Mouse (Mus musculus) left cerebral cortex, adult 18-20 months (tissue): ENCODE data around the gene Olfr1090. TPM values are rescaled to one million over a fixed set of nuclear protein-coding genes. Genes with fewer than 3 reads are reported as not detected.

Source experiments
- DNase-seq, 2 experiments: peaks; one replicate each; pipeline ENCODE4 v3.0.0; 2021 to 2022; ENCODE audit warnings: low spot score in 2 of 2, mixed read lengths in 1 of 2
- long read RNA-seq, 2 experiments: library from polyadenylated mRNA; stranded (forward); transcript quantifications; one replicate each; pipeline ENCODE4 v2.0.0; 2021
- total RNA-seq, 2 experiments: library from RNA; stranded (reverse); gene quantifications; 2 replicates each; pipeline ENCODE4 v1.2.3; 2021

The Olfr1090 gene
- not detected for total RNA-seq
- long read RNA-seq, experiment 1, result 0 reads
- long read RNA-seq, experiment 2, result 0 reads

DNA sequence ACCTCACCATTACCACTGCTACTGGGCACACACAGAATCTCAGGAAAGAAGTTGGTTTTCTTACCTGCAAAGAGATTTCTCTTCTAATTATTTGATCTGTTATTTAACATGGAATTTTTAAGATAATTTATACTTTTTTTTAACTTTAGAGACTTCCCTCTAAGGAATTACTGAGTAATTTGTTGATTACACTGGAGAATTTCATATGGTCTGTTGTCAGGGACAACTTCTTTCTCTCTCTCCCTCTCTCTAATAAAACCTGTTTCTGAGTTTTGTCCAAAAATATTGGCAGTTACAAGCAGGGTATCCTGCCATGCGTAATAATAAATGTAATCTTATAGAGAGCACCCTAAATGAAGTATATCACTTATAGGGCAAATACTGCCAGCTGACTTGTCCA, at the start of gene Olfr1090:
Olfr1090 (minus strand) TSS at position 101 of the 400 bp plus-strand sequence.
- no peak for DNase-seq

DNA sequence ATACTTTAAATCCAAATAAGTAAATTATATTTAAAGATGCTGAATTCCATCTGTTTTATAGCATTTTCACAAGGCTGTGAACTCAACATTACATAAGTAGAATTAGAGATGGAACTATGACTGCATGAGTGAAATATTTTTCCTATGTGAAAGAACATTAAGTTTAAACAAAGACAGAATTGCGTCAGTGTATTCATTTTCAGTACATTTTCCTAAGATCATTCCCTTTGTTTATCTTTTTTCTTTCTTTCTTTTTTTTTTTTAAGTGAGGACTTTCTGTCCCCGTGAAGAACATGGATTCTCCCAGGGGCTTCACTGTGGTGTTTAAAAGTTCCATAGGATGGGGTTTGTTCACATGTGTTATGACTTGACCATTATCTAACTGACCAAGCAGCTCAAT, 23.4 kb upstream of the Olfr1090 start, which contains the start of gene Olfr1093:
Olfr1093 (plus strand) TSS at position 301 of the 400 bp plus-strand sequence.
- DNase-seq, result no peak

DNA sequence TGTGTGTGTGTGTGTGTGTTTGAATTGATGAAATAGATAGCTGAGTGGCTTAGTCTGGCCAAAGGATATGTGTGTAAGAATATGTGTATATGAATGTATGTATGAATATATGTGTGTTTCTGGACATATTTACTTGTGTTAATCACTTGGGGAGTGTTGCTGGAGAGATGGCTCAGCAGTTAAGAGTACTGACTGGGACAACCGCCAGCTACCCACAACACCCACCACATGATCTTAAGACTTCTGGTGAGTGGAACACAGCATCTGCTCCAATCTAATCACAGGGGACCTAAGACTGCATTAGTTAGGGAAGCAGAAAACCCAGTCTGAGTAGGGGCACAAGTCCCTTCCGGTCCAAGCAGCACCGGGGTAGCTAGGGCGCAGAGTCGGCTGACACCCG, 2.3 kb upstream of the Olfr1090 start:
- peak in 1 of 2 experiments; percentile 21 for DNase-seq

DNA sequence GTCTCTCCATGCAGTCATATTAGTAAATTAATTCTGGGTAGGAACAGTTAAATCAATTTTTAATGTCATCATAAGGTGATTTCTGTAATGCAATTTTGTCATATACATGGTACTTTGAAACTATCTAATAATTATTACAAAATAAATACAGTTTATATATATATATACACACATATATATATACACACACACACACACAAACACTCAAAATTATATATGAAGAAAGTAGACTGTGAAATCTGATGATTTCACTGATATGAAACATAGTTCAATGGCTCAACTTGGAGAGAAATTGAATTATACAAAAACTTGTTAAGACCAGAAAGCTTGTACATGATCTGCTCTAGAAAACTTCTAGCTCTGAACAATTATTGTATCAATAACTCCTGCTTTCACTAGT, 25.2 kb downstream of the Olfr1090 start, which contains the start of gene Olfr1089:
Olfr1089 (minus strand) TSS at position 101 of the 400 bp plus-strand sequence.
- DNase-seq, result no peak

Other genes with a start within 250 kb of the Olfr1090 start
- gene Olfr1079, start 216.5 kb downstream of the Olfr1090 start, total RNA-seq, result not detected
- not detected for gene Olfr1080, start 200.8 kb downstream of the Olfr1090 start, total RNA-seq
- gene Olfr1082, start 160.0 kb downstream of the Olfr1090 start, total RNA-seq, result not detected
- gene Olfr1084, start 119.3 kb downstream of the Olfr1090 start, total RNA-seq, result not detected
- not detected for gene Olfr1085, start 97.0 kb downstream of the Olfr1090 start, total RNA-seq
- gene Olfr1086, start 78.9 kb downstream of the Olfr1090 start, total RNA-seq, result not detected
- not detected for gene Olfr1087, start 60.6 kb downstream of the Olfr1090 start, total RNA-seq
- not detected for gene Olfr1089, start 25.3 kb downstream of the Olfr1090 start, total RNA-seq
- not detected for gene Olfr1093, start 23.5 kb upstream of the Olfr1090 start, total RNA-seq
- not detected for gene Olfr141, start 51.0 kb upstream of the Olfr1090 start, total RNA-seq
- gene Olfr1094, start 65.7 kb upstream of the Olfr1090 start, total RNA-seq, result not detected
- gene Olfr1095, start 92.7 kb upstream of the Olfr1090 start, total RNA-seq, result not detected
- not detected for gene Gm13723, start 115.8 kb upstream of the Olfr1090 start, total RNA-seq
- not detected for gene Olfr1097, start 133.2 kb upstream of the Olfr1090 start, total RNA-seq
- not detected for gene Olfr1098, start 165.6 kb upstream of the Olfr1090 start, total RNA-seq
- gene Olfr1099, start 201.7 kb upstream of the Olfr1090 start, total RNA-seq, result not detected
- gene Olfr1100, start 221.0 kb upstream of the Olfr1090 start, total RNA-seq, result not detected
- not detected for gene Olfr1101, start 232.2 kb upstream of the Olfr1090 start, total RNA-seq
- not detected for gene Olfr1102, start 239.4 kb upstream of the Olfr1090 start, total RNA-seq